Mouse (Mus musculus): ENCODE results near the gene Hhipl1. TPM values are rescaled to one million over a fixed set of nuclear protein-coding genes. Genes with fewer than 3 reads are reported as not detected.
A peak's percentile ranks its signal among the peaks of the same experiment; 100 is the strongest.

Hhipl1 gene
- polyA plus RNA-seq, 1 experiment from 2014 or later, result 2.3 TPM

- Histone ChIP-seq H3K4me2 (ENCODE audit: low read depth, low read length) (no peak overlapping the region), H3K4me3 (ENCODE audit: low read depth, low read length) (no peak overlapping the region), H3K9ac (replicated peaks; ENCODE audit: low read depth, low read length) (no peak overlapping the region), H3K27ac (ENCODE audit: low read depth, low read length) (no peak overlapping the region), H3K9me3 (ENCODE audit: control insufficient read depth, low read length) (no peaks in the 10 kb centered on the region), H3K4me1 (ENCODE audit: control insufficient read depth, insufficient read depth, low read length) (no peaks in the 10 kb centered on the region), H3K27me3 (ENCODE audit: control insufficient read depth, insufficient read depth, low read length) (peaks cover 4% of the 10 kb centered on the region; the same call in 1 of the 2 replicates), H3K36me3 (ENCODE audit: control insufficient read depth, insufficient read depth, low read length) (no peaks in the 10 kb centered on the region)
- no peak for ATAC-seq (ENCODE audit: low read depth)
These were observed 49.9 kb downstream of the Hhipl1 start for GRCm38 (mm10) chr12:108355986-108356385.

GRCm38 (mm10) chr12:108363796-108364195 lies 57.7 kb downstream of the Hhipl1 start:
- no peak overlapping the region for H3K27ac ChIP-seq (ENCODE audit: low read depth, low read length)
- H3K9ac ChIP-seq (replicated peaks; ENCODE audit: low read depth, low read length), result no peak overlapping the region
- no peaks in the 10 kb centered on the region for H3K36me3 ChIP-seq (ENCODE audit: control insufficient read depth, insufficient read depth, low read length)
- H3K4me3 ChIP-seq (ENCODE audit: low read depth, low read length), result no peak overlapping the region
- H3K4me1 ChIP-seq (ENCODE audit: control insufficient read depth, insufficient read depth, low read length), result 0 out of 2 replicates have a peak, but pooled peaks cover 4% of the 10 kb centered on the region
- no peaks in the 10 kb centered on the region for H3K27me3 ChIP-seq (ENCODE audit: control insufficient read depth, insufficient read depth, low read length)
- 4% methylated on average over 5 of the region's 5 CpGs for WGBS
- ATAC-seq (ENCODE audit: low read depth), result peak; percentile 85
- H3K9me3 ChIP-seq (ENCODE audit: control insufficient read depth, low read length), result no peaks in the 10 kb centered on the region
- H3K4me2 ChIP-seq (ENCODE audit: low read depth, low read length), result no peak overlapping the region

GRCm38 (mm10) chr12:108365340-108365739 lies 59.3 kb downstream of the Hhipl1 start:
- Histone ChIP-seq H3K9me3 (ENCODE audit: control insufficient read depth, low read length) (no peaks in the 10 kb centered on the region), H3K4me2 (ENCODE audit: low read depth, low read length) (no peak overlapping the region), H3K9ac (replicated peaks; ENCODE audit: low read depth, low read length) (no peak overlapping the region), H3K27me3 (ENCODE audit: control insufficient read depth, insufficient read depth, low read length) (no peaks in the 10 kb centered on the region), H3K4me3 (ENCODE audit: low read depth, low read length) (no peak overlapping the region), H3K4me1 (ENCODE audit: control insufficient read depth, insufficient read depth, low read length) (0 out of 2 replicates have a peak, but pooled peaks cover 4% of the 10 kb centered on the region), H3K36me3 (ENCODE audit: control insufficient read depth, insufficient read depth, low read length) (no peaks in the 10 kb centered on the region), H3K27ac (ENCODE audit: low read depth, low read length) (no peak overlapping the region)
- ATAC-seq (ENCODE audit: low read depth), result peak; percentile 36; the same call in 1 of the 2 replicates
- WGBS, result 24% methylated on average over 3 of the region's 3 CpGs

GRCm38 (mm10) chr12:108365868-108366267 lies 59.8 kb downstream of the Hhipl1 start:
- no peaks in the 10 kb centered on the region for H3K36me3 ChIP-seq (ENCODE audit: control insufficient read depth, insufficient read depth, low read length)
- H3K4me1 ChIP-seq (ENCODE audit: control insufficient read depth, insufficient read depth, low read length), result 0 out of 2 replicates have a peak, but pooled peaks cover 4% of the 10 kb centered on the region
- ATAC-seq (ENCODE audit: low read depth), result no peak
- H3K4me2 ChIP-seq (ENCODE audit: low read depth, low read length), result no peak overlapping the region
- no peaks in the 10 kb centered on the region for H3K27me3 ChIP-seq (ENCODE audit: control insufficient read depth, insufficient read depth, low read length)
- no peak overlapping the region for H3K4me3 ChIP-seq (ENCODE audit: low read depth, low read length)
- no peaks in the 10 kb centered on the region for H3K9me3 ChIP-seq (ENCODE audit: control insufficient read depth, low read length)
- H3K27ac ChIP-seq (ENCODE audit: low read depth, low read length), result no peak overlapping the region
- H3K9ac ChIP-seq (replicated peaks; ENCODE audit: low read depth, low read length), result no peak overlapping the region
- 84% methylated on average over 7 of the region's 7 CpGs for WGBS

GRCm38 (mm10) chr12:108367909-108368308 lies 61.8 kb downstream of the Hhipl1 start:
- Histone ChIP-seq H3K9me3 (ENCODE audit: control insufficient read depth, low read length) (no peaks in the 10 kb centered on the region), H3K27ac (ENCODE audit: low read depth, low read length) (no peak overlapping the region), H3K36me3 (ENCODE audit: control insufficient read depth, insufficient read depth, low read length) (no peaks in the 10 kb centered on the region), H3K4me1 (ENCODE audit: control insufficient read depth, insufficient read depth, low read length) (0 out of 2 replicates have a peak, but pooled peaks cover 4% of the 10 kb centered on the region), H3K27me3 (ENCODE audit: control insufficient read depth, insufficient read depth, low read length) (no peaks in the 10 kb centered on the region), H3K4me3 (ENCODE audit: low read depth, low read length) (no peak overlapping the region), H3K9ac (replicated peaks; ENCODE audit: low read depth, low read length) (no peak overlapping the region), H3K4me2 (ENCODE audit: low read depth, low read length) (no peak overlapping the region)
- no peak for ATAC-seq (ENCODE audit: low read depth)
- WGBS, result 92% methylated on average over 2 of the region's 2 CpGs

GRCm38 (mm10) chr12:108368921-108369320 lies 62.9 kb downstream of the Hhipl1 start:
- no peaks in the 10 kb centered on the region for H3K36me3 ChIP-seq (ENCODE audit: control insufficient read depth, insufficient read depth, low read length)
- H3K4me3 ChIP-seq (ENCODE audit: low read depth, low read length), result no peak overlapping the region
- no peak overlapping the region for H3K4me2 ChIP-seq (ENCODE audit: low read depth, low read length)
- no peaks in the 10 kb centered on the region for H3K9me3 ChIP-seq (ENCODE audit: control insufficient read depth, low read length)
- no peak overlapping the region for H3K9ac ChIP-seq (replicated peaks; ENCODE audit: low read depth, low read length)
- WGBS, result 30% methylated on average over 5 of the region's 5 CpGs
- H3K27ac ChIP-seq (ENCODE audit: low read depth, low read length), result no peak overlapping the region
- no peak for ATAC-seq (ENCODE audit: low read depth)
- no peaks in the 10 kb centered on the region for H3K27me3 ChIP-seq (ENCODE audit: control insufficient read depth, insufficient read depth, low read length)
- 0 out of 2 replicates have a peak, but pooled peaks cover under 1% of the 10 kb centered on the region for H3K4me1 ChIP-seq (ENCODE audit: control insufficient read depth, insufficient read depth, low read length)

GRCm38 (mm10) chr12:108370596-108371428 lies 64.7 kb downstream of the Hhipl1 start, which contains the start of gene Eml1:
Gene Eml1 (plus strand): TSS chr12:108370957.
- Histone ChIP-seq H3K4me1 (ENCODE audit: control insufficient read depth, insufficient read depth, low read length) (no peaks in the 10 kb centered on the region), H3K9ac (replicated peaks; ENCODE audit: low read depth, low read length) (no peak within 1 kb of the TSS), H3K4me3 (ENCODE audit: low read depth, low read length) (no peak within 1 kb of the TSS), H3K27ac (ENCODE audit: low read depth, low read length) (no peak within 1 kb of the TSS), H3K27me3 (ENCODE audit: control insufficient read depth, insufficient read depth, low read length) (no peaks in the 10 kb centered on the region), H3K36me3 (ENCODE audit: control insufficient read depth, insufficient read depth, low read length) (no peaks in the 10 kb centered on the region), H3K4me2 (ENCODE audit: low read depth, low read length) (no peak within 1 kb of the TSS), H3K9me3 (ENCODE audit: control insufficient read depth, low read length) (no peaks in the 10 kb centered on the region)
- no peak for ATAC-seq (ENCODE audit: low read depth)
- WGBS, result 76% methylated on average over 19 of the region's 19 CpGs

GRCm38 (mm10) chr12:108371429-108371765 lies 65.3 kb downstream of the Hhipl1 start:
- no peak overlapping the region for H3K9ac ChIP-seq (replicated peaks; ENCODE audit: low read depth, low read length)
- H3K36me3 ChIP-seq (ENCODE audit: control insufficient read depth, insufficient read depth, low read length), result no peaks in the 10 kb centered on the region
- ATAC-seq (ENCODE audit: low read depth), result no peak
- no peak overlapping the region for H3K4me2 ChIP-seq (ENCODE audit: low read depth, low read length)
- H3K27me3 ChIP-seq (ENCODE audit: control insufficient read depth, insufficient read depth, low read length), result no peaks in the 10 kb centered on the region
- WGBS, result 80% methylated on average over 6 of the region's 6 CpGs
- H3K4me1 ChIP-seq (ENCODE audit: control insufficient read depth, insufficient read depth, low read length), result no peaks in the 10 kb centered on the region
- no peak overlapping the region for H3K4me3 ChIP-seq (ENCODE audit: low read depth, low read length)
- no peak overlapping the region for H3K27ac ChIP-seq (ENCODE audit: low read depth, low read length)
- H3K9me3 ChIP-seq (ENCODE audit: control insufficient read depth, low read length), result no peaks in the 10 kb centered on the region

GRCm38 (mm10) chr12:108372241-108372640 lies 66.2 kb downstream of the Hhipl1 start:
- Histone ChIP-seq H3K36me3 (ENCODE audit: control insufficient read depth, insufficient read depth, low read length) (no peaks in the 10 kb centered on the region), H3K27me3 (ENCODE audit: control insufficient read depth, insufficient read depth, low read length) (no peaks in the 10 kb centered on the region), H3K4me3 (ENCODE audit: low read depth, low read length) (no peak overlapping the region), H3K4me1 (ENCODE audit: control insufficient read depth, insufficient read depth, low read length) (no peaks in the 10 kb centered on the region), H3K9ac (replicated peaks; ENCODE audit: low read depth, low read length) (no peak overlapping the region), H3K9me3 (ENCODE audit: control insufficient read depth, low read length) (no peaks in the 10 kb centered on the region), H3K27ac (ENCODE audit: low read depth, low read length) (no peak overlapping the region), H3K4me2 (ENCODE audit: low read depth, low read length) (no peak overlapping the region)
- no peak for ATAC-seq (ENCODE audit: low read depth)
- WGBS, result 71% methylated on average over 17 of the region's 17 CpGs
